Mouse (Mus musculus) MEL (cell line): ENCODE results near the gene Tmem167b. TPM values are rescaled to one million over a fixed set of nuclear protein-coding genes. Genes with fewer than 3 reads are reported as not detected.

Experiments
- DNase-seq: peaks from one replicate; pipeline ENCODE4 v3.0.0; 2011; ENCODE audit warnings: low read depth, low spot score
- H3K27ac ChIP-seq: 2 replicates; pipeline ENCODE4 v1.5.1; 2012; ENCODE audit warnings: low read depth, mild to moderate bottlenecking, control low read depth, low read length, moderate library complexity; ENCODE audit not compliant: control insufficient read depth
- H3K27me3 ChIP-seq, 2 experiments: fragments of 150-350 bp in 1 of 2; sonication (generic) in 1 of 2; 2 replicates each; pipeline ENCODE4 v1.6.1; 2012; ENCODE audit warnings: low read length in 2 of 2, mild to moderate bottlenecking in 2 of 2, improper control_type of control experiment in 1 of 2, moderate library complexity in 1 of 2; ENCODE audit not compliant: insufficient read depth in 2 of 2, control insufficient read depth in 1 of 2
- H3K36me3 ChIP-seq, 2 experiments: 2 replicates each; pipeline ENCODE4 v1.6.1; 2012 to 2014; ENCODE audit warnings: low read length in 2 of 2, improper control_type of control experiment in 1 of 2, inconsistent platforms in 1 of 2, mild to moderate bottlenecking in 1 of 2; ENCODE audit not compliant: insufficient read depth in 2 of 2, control insufficient read depth in 1 of 2
- H3K4me1 ChIP-seq, 2 experiments: fragments of 150-350 bp in 1 of 2; sonication (generic) in 1 of 2; 2 replicates each; pipeline ENCODE4 v1.6.1; 2012; ENCODE audit warnings: low read length in 2 of 2, improper control_type of control experiment in 1 of 2, mild to moderate bottlenecking in 1 of 2; ENCODE audit not compliant: insufficient read depth in 2 of 2, control insufficient read depth in 1 of 2
- H3K4me3 ChIP-seq, 2 experiments: fragments of 150-350 bp in 1 of 2; sonication (generic) in 1 of 2; 2 replicates each; pipeline ENCODE4 v1.5.1; 2012; ENCODE audit warnings: low read depth in 2 of 2, low read length in 2 of 2, mild to moderate bottlenecking in 2 of 2, moderate library complexity in 2 of 2, control low read depth in 1 of 2, improper control_type of control experiment in 1 of 2; ENCODE audit not compliant: control insufficient read depth in 1 of 2, insufficient read depth in 1 of 2
- H3K79me2 ChIP-seq: 2 replicates; pipeline ENCODE4 v1.6.1; 2012; ENCODE audit warnings: mild to moderate bottlenecking, low read length, moderate library complexity; ENCODE audit not compliant: control insufficient read depth, poor library complexity, insufficient read depth
- H3K9ac ChIP-seq: 2 replicates; pipeline ENCODE4 v1.6.1; 2012; ENCODE audit warnings: low read depth, mild to moderate bottlenecking, control low read depth, low read length, moderate library complexity; ENCODE audit not compliant: control insufficient read depth, poor library complexity, severe bottlenecking
- H3K9me3 ChIP-seq: fragments of 150-350 bp; sonication (generic); replicated peaks from 2 replicates; pipeline ENCODE4 v1.6.1; 2012; ENCODE audit warnings: mild to moderate bottlenecking, low read length, improper control_type of control experiment, moderate library complexity; ENCODE audit not compliant: insufficient read depth
- BHLHE40 ChIP-seq: IDR thresholded peaks from 2 replicates; pipeline ENCODE4 v1.6.1; 2012; ENCODE audit warnings: low read depth, mild to moderate bottlenecking, inconsistent platforms, low read length, improper control_type of control experiment, borderline replicate concordance
- CHD1 ChIP-seq: IDR thresholded peaks from 2 replicates; pipeline ENCODE4 v1.6.1; 2012; ENCODE audit warnings: low read depth, mild to moderate bottlenecking, inconsistent platforms, low read length, improper control_type of control experiment
- CHD2 ChIP-seq: IDR thresholded peaks from 2 replicates; pipeline ENCODE4 v1.6.1; 2011; ENCODE audit warnings: low read length, improper control_type of control experiment
- CTCF ChIP-seq, 3 experiments: IDR thresholded peaks in 2 of 3; conservative IDR thresholded peaks in 1 of 3; 2 replicates each; pipeline ENCODE4 v1.5.1; 2011 to 2012; ENCODE audit warnings: low read length in 3 of 3, low read depth in 2 of 3, mild to moderate bottlenecking in 2 of 3, improper control_type of control experiment in 1 of 3, inconsistent platforms in 1 of 3, mixed read lengths in 1 of 3, moderate library complexity in 1 of 3; ENCODE audit not compliant: control insufficient read depth in 1 of 3, insufficient read depth in 1 of 3, poor library complexity in 1 of 3, severe bottlenecking in 1 of 3
- E2F4 ChIP-seq: IDR thresholded peaks from 2 replicates; pipeline ENCODE4 v1.6.1; 2011; ENCODE audit warnings: low read depth, low read length, improper control_type of control experiment, borderline replicate concordance
- EP300 ChIP-seq, 2 experiments: IDR thresholded peaks; 2 replicates each; pipeline ENCODE4 v1.6.1; 2011; ENCODE audit warnings: improper control_type of control experiment in 2 of 2, low read length in 2 of 2, low read depth in 1 of 2, mild to moderate bottlenecking in 1 of 2
- ETS1 ChIP-seq: IDR thresholded peaks from 2 replicates; pipeline ENCODE4 v1.6.1; 2012; ENCODE audit warnings: low read depth, mild to moderate bottlenecking, inconsistent platforms, low read length, improper control_type of control experiment, moderate library complexity
- GATA1 ChIP-seq: IDR thresholded peaks from 2 replicates; pipeline ENCODE4 v1.6.1; 2011; ENCODE audit warnings: low read depth, low read length, improper control_type of control experiment
- HCFC1 ChIP-seq: IDR thresholded peaks from 2 replicates; pipeline ENCODE4 v1.6.1; 2012; ENCODE audit warnings: low read depth, mild to moderate bottlenecking, inconsistent platforms, low read length, improper control_type of control experiment, moderate library complexity
- KAT2A ChIP-seq: conservative IDR thresholded peaks from 2 replicates; pipeline ENCODE4 v1.6.1; 2012; ENCODE audit warnings: low read depth, low read length, improper control_type of control experiment, inconsistent platforms
- MAFK ChIP-seq: IDR thresholded peaks from 2 replicates; pipeline ENCODE4 v1.6.1; 2011; ENCODE audit warnings: low read depth, mild to moderate bottlenecking, low read length, improper control_type of control experiment, borderline replicate concordance
- MAX ChIP-seq: IDR thresholded peaks from 2 replicates; pipeline ENCODE4 v1.6.1; 2011; ENCODE audit warnings: low read length, improper control_type of control experiment
- MAZ ChIP-seq: IDR thresholded peaks from 2 replicates; pipeline ENCODE4 v1.6.1; 2012; ENCODE audit warnings: low read depth, mild to moderate bottlenecking, inconsistent platforms, low read length, improper control_type of control experiment
- MEF2A ChIP-seq: IDR thresholded peaks from 2 replicates; pipeline ENCODE4 v1.6.1; 2014; ENCODE audit warnings: low read depth, mild to moderate bottlenecking, inconsistent platforms, low read length, improper control_type of control experiment; ENCODE audit not compliant: poor library complexity, insufficient replicate concordance, severe bottlenecking; ENCODE audit errors: extremely low read depth
- MXI1 ChIP-seq: IDR thresholded peaks from 2 replicates; pipeline ENCODE4 v1.6.1; 2011; ENCODE audit warnings: mild to moderate bottlenecking, low read depth, low read length, improper control_type of control experiment
- MYB ChIP-seq: IDR thresholded peaks from 2 replicates; pipeline ENCODE4 v1.6.1; 2011; ENCODE audit warnings: mild to moderate bottlenecking, low read depth, low read length, improper control_type of control experiment
- NELFE ChIP-seq: IDR thresholded peaks from 2 replicates; pipeline ENCODE4 v1.6.1; 2011; ENCODE audit warnings: low read depth, low read length, improper control_type of control experiment
- NRF1 ChIP-seq: IDR thresholded peaks from 2 replicates; pipeline ENCODE4 v1.6.1; 2014; ENCODE audit warnings: low read depth, mild to moderate bottlenecking, inconsistent platforms, low read length, improper control_type of control experiment, moderate library complexity; ENCODE audit not compliant: poor library complexity, insufficient read depth, severe bottlenecking
- POLR2A ChIP-seq, 2 experiments: IDR thresholded peaks; 2 replicates each; pipeline ENCODE4 v1.6.1; 2011 to 2012; ENCODE audit warnings: low read length in 2 of 2, mild to moderate bottlenecking in 2 of 2, control low read depth in 1 of 2, improper control_type of control experiment in 1 of 2, low read depth in 1 of 2, moderate library complexity in 1 of 2; ENCODE audit not compliant: control insufficient read depth in 1 of 2, insufficient read depth in 1 of 2, poor library complexity in 1 of 2
- POLR2AphosphoS2 ChIP-seq: IDR thresholded peaks from 2 replicates; pipeline ENCODE4 v1.6.1; 2011; ENCODE audit warnings: low read length, improper control_type of control experiment
- RAD21 ChIP-seq: IDR thresholded peaks from 2 replicates; pipeline ENCODE4 v1.6.1; 2011; ENCODE audit warnings: mild to moderate bottlenecking, low read depth, low read length, improper control_type of control experiment
- RCOR1 ChIP-seq: IDR thresholded peaks from 2 replicates; pipeline ENCODE4 v1.6.1; 2012; ENCODE audit warnings: low read depth, mild to moderate bottlenecking, inconsistent platforms, low read length, improper control_type of control experiment
- SIN3A ChIP-seq: IDR thresholded peaks from 2 replicates; pipeline ENCODE4 v1.6.1; 2012; ENCODE audit warnings: low read length, improper control_type of control experiment, inconsistent platforms
- SMC3 ChIP-seq: IDR thresholded peaks from 2 replicates; pipeline ENCODE4 v1.6.1; 2011; ENCODE audit warnings: low read depth, low read length, improper control_type of control experiment
- TAL1 ChIP-seq: IDR thresholded peaks from 2 replicates; pipeline ENCODE4 v1.6.1; 2012; ENCODE audit warnings: mild to moderate bottlenecking, inconsistent platforms, low read length, moderate library complexity, mixed read lengths
- TCF12 ChIP-seq: IDR thresholded peaks from 2 replicates; pipeline ENCODE4 v1.6.1; 2014; ENCODE audit warnings: low read depth, mild to moderate bottlenecking, inconsistent platforms, low read length, improper control_type of control experiment, moderate library complexity
- UBTF ChIP-seq: IDR thresholded peaks from 2 replicates; pipeline ENCODE4 v1.6.1; 2012; ENCODE audit warnings: low read depth, mild to moderate bottlenecking, inconsistent platforms, low read length, improper control_type of control experiment, moderate library complexity, borderline replicate concordance; ENCODE audit not compliant: insufficient read depth
- USF2 ChIP-seq, 2 experiments: IDR thresholded peaks; 2 replicates each; pipeline ENCODE4 v1.6.1; 2011 to 2012; ENCODE audit warnings: improper control_type of control experiment in 2 of 2, low read length in 2 of 2, borderline replicate concordance in 1 of 2, inconsistent platforms in 1 of 2, low read depth in 1 of 2, mild to moderate bottlenecking in 1 of 2; ENCODE audit not compliant: insufficient read depth in 1 of 2
- ZKSCAN1 ChIP-seq: IDR thresholded peaks from 2 replicates; pipeline ENCODE4 v1.6.1; 2012; ENCODE audit warnings: low read depth, mild to moderate bottlenecking, inconsistent platforms, low read length, improper control_type of control experiment, moderate library complexity
- ZMIZ1 ChIP-seq: IDR thresholded peaks from 2 replicates; pipeline ENCODE4 v1.6.1; 2012; ENCODE audit warnings: low read depth, mild to moderate bottlenecking, inconsistent platforms, low read length, improper control_type of control experiment, moderate library complexity
- ZNF384 ChIP-seq: IDR thresholded peaks from 2 replicates; pipeline ENCODE4 v1.6.1; 2012; ENCODE audit warnings: low read depth, mild to moderate bottlenecking, inconsistent platforms, low read length, improper control_type of control experiment
- polyA plus RNA-seq, 2 experiments: library from polyadenylated mRNA; stranded (reverse) in 1 of 2; unstranded in 1 of 2; fragments of >175 nt in 1 of 2; fragments of >200 nt in 1 of 2; gene quantifications; 2 replicates each; pipeline versions ENCODE4 v1.2.1 to v1.2.4; 2012; ENCODE audit warnings: low replicate concordance in 2 of 2, low read depth in 1 of 2; ENCODE audit not compliant: insufficient read length in 2 of 2, insufficient read depth in 1 of 2, missing spikeins in 1 of 2
- total RNA-seq: library from RNA; depleted of rRNA; stranded (reverse); fragments of 300-350 nt; gene quantifications from 2 replicates; pipeline ENCODE4 v1.2.3, GENCODE M21; 2012

Gene Tmem167b
- total and polyA plus RNA-seq, 3 experiments, result 15.9 to 20.8 TPM; not detected in 1

GRCm38 (mm10) chr3:108554111-108554561 lies 8.1 kb downstream of the Tmem167b start:
- Histone ChIP-seq H3K27ac (peak overlapping the region; percentile 66), H3K27me3 (no peaks in the 10 kb centered on the region), H3K36me3 (peaks cover 0 to 2% of the 10 kb centered on the region in 2 experiments; a peak in 2 of 4 replicates), H3K4me1 (no peaks in the 10 kb centered on the region), H3K9me3 (no peaks in the 10 kb centered on the region), H3K4me3 (peak overlapping the region; percentile 39 to 86), H3K79me2 (no peaks in the 10 kb centered on the region; the same call in 1 of the 2 replicates), H3K9ac (peak overlapping the region; percentile 83)
- peak; percentile 72 for DNase-seq
- TF ChIP-seq ETS1, result no peak
- peak; percentile 63 for TF ChIP-seq ZNF384
- TF ChIP-seq TCF12, result no peak
- TF ChIP-seq NELFE, result no peak
- no peak for TF ChIP-seq ZMIZ1
- TF ChIP-seq SMC3, result no peak
- TF ChIP-seq E2F4, result no peak
- TF ChIP-seq SIN3A, result no peak
- no peak for TF ChIP-seq RAD21
- peak in 1 of 3 experiments; percentile 31; a peak in 2 of 6 replicates for TF ChIP-seq CTCF (IDR thresholded peaks at IDR 0.05 in 2 of 3, conservative IDR thresholded peaks at IDR 0.05 in 1 of 3; ENCODE audit: control insufficient read depth in 1 of 3, insufficient read depth in 1 of 3, low read depth in 2 of 3, low read length in 3 of 3, poor library complexity in 1 of 3, severe bottlenecking in 1 of 3)
- TF ChIP-seq GATA1, result 0 out of 2 replicates have a peak, but pooled peaks have one; percentile 6
- no peak for TF ChIP-seq ZKSCAN1
- TF ChIP-seq UBTF, result 0 out of 2 replicates have a peak, but pooled peaks have one; percentile 38
- no peak for TF ChIP-seq MYB
- TF ChIP-seq MAX, result no peak; the same call in 1 of the 2 replicates
- no peak for TF ChIP-seq MAFK
- no peak for TF ChIP-seq MXI1
- TF ChIP-seq POLR2AphosphoS2, result no peak
- no peak for TF ChIP-seq MEF2A
- no peak for TF ChIP-seq POLR2A (IDR thresholded peaks at IDR 0.05; ENCODE audit: control insufficient read depth in 1 of 2, insufficient read depth in 1 of 2, low read depth in 1 of 2, low read length in 2 of 2, poor library complexity in 1 of 2)

- H3K27ac ChIP-seq, result no peak overlapping the region
- H3K9ac ChIP-seq, result no peak overlapping the region
- no peaks in the 10 kb centered on the region for H3K36me3 ChIP-seq
- TF ChIP-seq EP300 (IDR thresholded peaks at IDR 0.05; ENCODE audit: low read depth in 1 of 2, low read length in 2 of 2), result no peak
- TF ChIP-seq RCOR1, result no peak
- no peak for TF ChIP-seq ZMIZ1
- no peak for TF ChIP-seq UBTF
- no peak for TF ChIP-seq HCFC1
- TF ChIP-seq POLR2AphosphoS2, result no peak
- TF ChIP-seq NRF1, result no peak
- TF ChIP-seq KAT2A, result no peak
- no peak for TF ChIP-seq USF2 (IDR thresholded peaks at IDR 0.05; ENCODE audit: borderline replicate concordance in 1 of 2, insufficient read depth in 1 of 2, low read depth in 1 of 2, low read length in 2 of 2)
- no peak for TF ChIP-seq MXI1
- no peak for TF ChIP-seq E2F4
- no peak for TF ChIP-seq MAZ
- TF ChIP-seq ZKSCAN1, result no peak
- no peak for TF ChIP-seq CTCF (IDR thresholded peaks at IDR 0.05 in 2 of 3, conservative IDR thresholded peaks at IDR 0.05 in 1 of 3; ENCODE audit: control insufficient read depth in 1 of 3, insufficient read depth in 1 of 3, low read depth in 2 of 3, low read length in 3 of 3, poor library complexity in 1 of 3, severe bottlenecking in 1 of 3)
- TF ChIP-seq MAX, result no peak
- TF ChIP-seq CHD2, result no peak
- TF ChIP-seq TAL1, result no peak
- TF ChIP-seq NELFE, result no peak
- TF ChIP-seq BHLHE40, result no peak
- TF ChIP-seq CHD1, result no peak
- no peaks in the 10 kb centered on the region for H3K9me3 ChIP-seq
- H3K27me3 ChIP-seq, result peaks cover 0 to 11% of the 10 kb centered on the region in 2 experiments
- no peaks in the 10 kb centered on the region for H3K4me1 ChIP-seq
- no peak overlapping the region for H3K4me3 ChIP-seq
- H3K79me2 ChIP-seq, result no peaks in the 10 kb centered on the region
- DNase-seq, result no peak
Observed at GRCm38 (mm10) chr3:108542299-108542698, 20.0 kb downstream of the Tmem167b start.
